Mouse (Mus musculus): ENCODE data around the gene Thrb. TPM values are rescaled to one million over a fixed set of nuclear protein-coding genes. Genes with fewer than 3 reads are reported as not detected.
A peak's percentile ranks its signal among the peaks of the same experiment; 100 is the strongest.

Thrb gene
- 0.12 and 0.82 TPM in 2 replicates for polyA plus RNA-seq (2014; fragmentation: Nextera tagmentation; extraction: Ambion mirVana)

DNA sequence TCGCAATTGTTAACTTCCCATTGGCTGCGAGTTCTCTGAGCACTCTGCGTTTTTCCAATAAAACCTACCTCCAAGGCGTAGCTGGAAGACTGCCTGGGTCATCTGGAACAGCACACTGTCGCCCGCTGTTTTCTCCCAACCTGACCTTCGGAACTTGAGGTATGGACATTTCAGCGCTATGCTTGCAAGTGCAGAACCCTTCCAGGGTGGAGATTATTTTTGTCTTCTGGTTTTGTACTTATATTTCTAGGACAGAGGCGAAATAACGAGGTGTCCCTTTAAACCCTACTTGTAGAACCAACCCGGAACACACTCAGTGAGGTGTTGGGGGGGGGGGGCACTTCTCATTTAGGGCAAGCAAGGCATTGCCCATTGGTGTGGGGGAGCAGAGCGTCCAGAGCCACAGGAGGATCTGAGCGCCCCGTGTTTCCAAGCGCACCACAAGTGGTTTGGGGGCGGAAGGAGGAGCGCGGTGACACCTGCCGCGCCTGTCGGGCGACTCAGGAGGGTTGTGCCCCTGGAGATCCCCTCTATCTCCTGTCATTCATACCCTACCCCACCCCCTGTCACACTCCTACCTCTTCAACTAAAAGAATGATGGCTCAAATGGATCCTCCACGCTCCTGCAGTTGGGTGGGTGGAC is at the start of gene Thrb:
Gene Thrb, plus strand, starts transcription at position 576 of the 643 bp plus-strand sequence.
- H3K27ac ChIP-seq (replicated peaks; ENCODE audit: low read depth, low read length): no peak within 1 kb of the TSS
- ATAC-seq (ENCODE audit: insufficient number of reproducible peaks, low FRiP score, low TSS enrichment, low read depth) (peak; percentile 36; the same call in 1 of the 2 replicates), DNase-seq (ENCODE audit: low spot score) (peak; percentile 29)
- H3K4me3 ChIP-seq (ENCODE audit: low read depth, low read length): peak within 1 kb of the TSS; percentile 57
- H3K4me2 ChIP-seq (ENCODE audit: low read depth, severe bottlenecking): peak within 1 kb of the TSS; percentile 96
- under 1% methylated on average over 23 of the region's 23 CpGs for WGBS
- H3K9me3 ChIP-seq (ENCODE audit: control insufficient read depth, low read length): no peaks in the 10 kb centered on the region
- no peaks in the 10 kb centered on the region for H3K36me3 ChIP-seq (ENCODE audit: control insufficient read depth, insufficient read depth, low read length)
- peak within 1 kb of the TSS; percentile 45 for H3K9ac ChIP-seq (ENCODE audit: low read length)
- H3K4me1 ChIP-seq (ENCODE audit: control insufficient read depth, insufficient read depth, low read length): peaks cover 2% of the 10 kb centered on the region; the same call in 1 of the 2 replicates
- H3K27me3 ChIP-seq (ENCODE audit: control insufficient read depth, insufficient read depth, low read length): peaks cover 25% of the 10 kb centered on the region

GRCm38 (mm10) chr14:17621671-17622070 is 38.4 kb upstream of the Thrb start:
- Histone ChIP-seq H3K27ac (replicated peaks; ENCODE audit: low read depth, low read length) (no peak overlapping the region), H3K9ac (ENCODE audit: low read length) (no peak overlapping the region), H3K4me1 (ENCODE audit: control insufficient read depth, insufficient read depth, low read length) (no peaks in the 10 kb centered on the region), H3K9me3 (ENCODE audit: control insufficient read depth, low read length) (no peaks in the 10 kb centered on the region), H3K4me2 (ENCODE audit: low read depth, severe bottlenecking) (no peak overlapping the region), H3K4me3 (ENCODE audit: low read depth, low read length) (no peak overlapping the region), H3K27me3 (ENCODE audit: control insufficient read depth, insufficient read depth, low read length) (no peaks in the 10 kb centered on the region), H3K36me3 (ENCODE audit: control insufficient read depth, insufficient read depth, low read length) (no peaks in the 10 kb centered on the region)
- WGBS: 79% methylated on average over 3 of the region's 3 CpGs
- ATAC-seq (ENCODE audit: insufficient number of reproducible peaks, low FRiP score, low TSS enrichment, low read depth) (no peak), DNase-seq (ENCODE audit: low spot score) (no peak)

- ATAC-seq (ENCODE audit: insufficient number of reproducible peaks, low FRiP score, low TSS enrichment, low read depth) (no peak), DNase-seq (ENCODE audit: low spot score) (no peak)
- Histone ChIP-seq H3K9me3 (ENCODE audit: control insufficient read depth, low read length) (no peaks in the 10 kb centered on the region), H3K4me1 (ENCODE audit: control insufficient read depth, insufficient read depth, low read length) (no peaks in the 10 kb centered on the region), H3K9ac (ENCODE audit: low read length) (no peak overlapping the region), H3K27ac (replicated peaks; ENCODE audit: low read depth, low read length) (no peak overlapping the region), H3K36me3 (ENCODE audit: control insufficient read depth, insufficient read depth, low read length) (no peaks in the 10 kb centered on the region), H3K4me3 (ENCODE audit: low read depth, low read length) (no peak overlapping the region), H3K27me3 (ENCODE audit: control insufficient read depth, insufficient read depth, low read length) (no peaks in the 10 kb centered on the region), H3K4me2 (ENCODE audit: low read depth, severe bottlenecking) (no peak overlapping the region)
- 76% methylated on average over 2 of the region's 2 CpGs for WGBS
Observed at GRCm38 (mm10) chr14:17623936-17624335, 36.1 kb upstream of the Thrb start.

GRCm38 (mm10) chr14:17629215-17629614 is 30.8 kb upstream of the Thrb start:
- WGBS: 39% methylated on average over 5 of the region's 5 CpGs
- DNase-seq (ENCODE audit: low spot score): no peak

GRCm38 (mm10) chr14:17632887-17633522 is 27.1 kb upstream of the Thrb start:
- H3K36me3 ChIP-seq (ENCODE audit: control insufficient read depth, insufficient read depth, low read length): no peaks in the 10 kb centered on the region
- 5% methylated on average over 19 of the region's 19 CpGs for WGBS
- H3K27me3 ChIP-seq (ENCODE audit: control insufficient read depth, insufficient read depth, low read length): no peaks in the 10 kb centered on the region
- H3K4me2 ChIP-seq (ENCODE audit: low read depth, severe bottlenecking): peak overlapping the region; percentile 38
- no peaks in the 10 kb centered on the region for H3K4me1 ChIP-seq (ENCODE audit: control insufficient read depth, insufficient read depth, low read length)
- no peak overlapping the region; the same call in 1 of the 2 replicates for H3K4me3 ChIP-seq (ENCODE audit: low read depth, low read length)
- no peak overlapping the region for H3K27ac ChIP-seq (replicated peaks; ENCODE audit: low read depth, low read length)
- no peaks in the 10 kb centered on the region for H3K9me3 ChIP-seq (ENCODE audit: control insufficient read depth, low read length)
- DNase-seq (ENCODE audit: low spot score): peak; percentile 34
- H3K9ac ChIP-seq (ENCODE audit: low read length): no peak overlapping the region
- ATAC-seq (ENCODE audit: insufficient number of reproducible peaks, low FRiP score, low TSS enrichment, low read depth): 0 out of 2 replicates have a peak, but pooled peaks have one; percentile 67

More at GRCm38 (mm10) chr14:17629215-17629614, 30.8 kb upstream of the Thrb start:
- H3K27me3 ChIP-seq (ENCODE audit: control insufficient read depth, insufficient read depth, low read length): no peaks in the 10 kb centered on the region
- no peaks in the 10 kb centered on the region for H3K36me3 ChIP-seq (ENCODE audit: control insufficient read depth, insufficient read depth, low read length)
- no peak overlapping the region for H3K4me2 ChIP-seq (ENCODE audit: low read depth, severe bottlenecking)
- ATAC-seq (ENCODE audit: insufficient number of reproducible peaks, low FRiP score, low TSS enrichment, low read depth): no peak
- no peaks in the 10 kb centered on the region for H3K4me1 ChIP-seq (ENCODE audit: control insufficient read depth, insufficient read depth, low read length)
- no peak overlapping the region for H3K9ac ChIP-seq (ENCODE audit: low read length)
- H3K4me3 ChIP-seq (ENCODE audit: low read depth, low read length): no peak overlapping the region
- no peaks in the 10 kb centered on the region for H3K9me3 ChIP-seq (ENCODE audit: control insufficient read depth, low read length)
- no peak overlapping the region for H3K27ac ChIP-seq (replicated peaks; ENCODE audit: low read depth, low read length)

- ATAC-seq (ENCODE audit: insufficient number of reproducible peaks, low FRiP score, low TSS enrichment, low read depth): no peak
- Histone ChIP-seq H3K36me3 (ENCODE audit: control insufficient read depth, insufficient read depth, low read length) (no peaks in the 10 kb centered on the region), H3K27ac (replicated peaks; ENCODE audit: low read depth, low read length) (no peak overlapping the region), H3K9ac (ENCODE audit: low read length) (no peak overlapping the region), H3K9me3 (ENCODE audit: control insufficient read depth, low read length) (no peaks in the 10 kb centered on the region), H3K27me3 (ENCODE audit: control insufficient read depth, insufficient read depth, low read length) (no peaks in the 10 kb centered on the region), H3K4me2 (ENCODE audit: low read depth, severe bottlenecking) (no peak overlapping the region), H3K4me3 (ENCODE audit: low read depth, low read length) (no peak overlapping the region), H3K4me1 (ENCODE audit: control insufficient read depth, insufficient read depth, low read length) (no peaks in the 10 kb centered on the region)
- DNase-seq (ENCODE audit: low spot score): no peak
- 71% methylated on average over 3 of the region's 3 CpGs for WGBS
Observed at GRCm38 (mm10) chr14:17636971-17637370, 23.1 kb upstream of the Thrb start.

DNA sequence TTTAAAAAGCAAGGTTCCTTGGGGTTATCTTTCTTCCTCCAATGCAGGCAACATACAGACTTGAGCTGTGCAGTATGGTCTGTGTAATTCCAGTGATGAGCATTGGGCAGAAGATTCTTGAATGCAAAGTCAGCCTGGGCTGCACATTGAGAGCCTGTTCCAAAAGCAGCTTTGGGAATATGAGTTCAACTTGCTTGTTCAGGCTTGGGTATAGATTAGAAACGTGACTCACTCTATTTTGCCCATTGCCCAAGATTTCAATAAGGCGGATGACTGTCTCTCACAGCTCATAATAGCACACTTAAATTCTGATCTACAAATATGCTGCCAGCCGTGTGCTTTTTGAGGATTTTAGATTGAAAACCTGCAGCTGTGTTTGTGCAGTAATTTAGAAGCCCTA is 18.3 kb upstream of the Thrb start:
- no peak for ATAC-seq (ENCODE audit: insufficient number of reproducible peaks, low FRiP score, low TSS enrichment, low read depth)
- Histone ChIP-seq H3K4me1 (ENCODE audit: control insufficient read depth, insufficient read depth, low read length) (no peaks in the 10 kb centered on the region), H3K4me3 (ENCODE audit: low read depth, low read length) (no peak overlapping the region), H3K9ac (ENCODE audit: low read length) (no peak overlapping the region), H3K36me3 (ENCODE audit: control insufficient read depth, insufficient read depth, low read length) (no peaks in the 10 kb centered on the region), H3K9me3 (ENCODE audit: control insufficient read depth, low read length) (no peaks in the 10 kb centered on the region), H3K27ac (replicated peaks; ENCODE audit: low read depth, low read length) (no peak overlapping the region), H3K27me3 (ENCODE audit: control insufficient read depth, insufficient read depth, low read length) (no peaks in the 10 kb centered on the region), H3K4me2 (ENCODE audit: low read depth, severe bottlenecking) (no peak overlapping the region)
- 72% methylated on average over 3 of the region's 3 CpGs for WGBS
- DNase-seq (ENCODE audit: low spot score): no peak

DNA sequence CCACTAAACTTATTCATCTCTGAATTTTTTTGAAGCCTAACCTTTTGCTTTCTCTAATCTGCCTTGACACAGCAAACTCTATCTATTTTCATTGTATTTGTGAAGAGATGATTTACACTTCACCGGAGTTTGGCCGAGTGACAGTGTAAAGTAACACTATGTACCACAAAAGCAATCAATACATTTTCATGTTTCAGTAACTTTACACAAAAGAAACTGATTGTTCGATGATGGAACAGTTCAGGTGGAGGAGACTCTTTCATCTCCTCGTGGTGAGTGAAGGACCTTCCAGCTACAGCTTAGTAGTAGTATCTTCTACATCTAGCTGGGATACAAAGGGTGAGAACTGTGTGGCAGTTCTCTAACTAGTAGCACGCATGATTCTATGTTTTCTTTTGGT is 5.0 kb upstream of the Thrb start:
- no peaks in the 10 kb centered on the region for H3K4me1 ChIP-seq (ENCODE audit: control insufficient read depth, insufficient read depth, low read length)
- H3K27ac ChIP-seq (replicated peaks; ENCODE audit: low read depth, low read length): no peak overlapping the region
- no peak for DNase-seq (ENCODE audit: low spot score)
- H3K4me2 ChIP-seq (ENCODE audit: low read depth, severe bottlenecking): no peak overlapping the region
- WGBS: 89% methylated on average over 5 of the region's 5 CpGs
- H3K4me3 ChIP-seq (ENCODE audit: low read depth, low read length): no peak overlapping the region
- H3K27me3 ChIP-seq (ENCODE audit: control insufficient read depth, insufficient read depth, low read length): peaks cover 5% of the 10 kb centered on the region
- H3K9me3 ChIP-seq (ENCODE audit: control insufficient read depth, low read length): no peaks in the 10 kb centered on the region
- ATAC-seq (ENCODE audit: insufficient number of reproducible peaks, low FRiP score, low TSS enrichment, low read depth): no peak
- no peak overlapping the region for H3K9ac ChIP-seq (ENCODE audit: low read length)
- H3K36me3 ChIP-seq (ENCODE audit: control insufficient read depth, insufficient read depth, low read length): no peaks in the 10 kb centered on the region
